Mouse (Mus musculus): ENCODE results near the gene Fggy. TPM values are rescaled to one million over a fixed set of nuclear protein-coding genes. Genes with fewer than 3 reads are reported as not detected.

Gene Fggy
- polyA plus RNA-seq, 2 experiments, result 14.9 to 19.3 TPM

DNA sequence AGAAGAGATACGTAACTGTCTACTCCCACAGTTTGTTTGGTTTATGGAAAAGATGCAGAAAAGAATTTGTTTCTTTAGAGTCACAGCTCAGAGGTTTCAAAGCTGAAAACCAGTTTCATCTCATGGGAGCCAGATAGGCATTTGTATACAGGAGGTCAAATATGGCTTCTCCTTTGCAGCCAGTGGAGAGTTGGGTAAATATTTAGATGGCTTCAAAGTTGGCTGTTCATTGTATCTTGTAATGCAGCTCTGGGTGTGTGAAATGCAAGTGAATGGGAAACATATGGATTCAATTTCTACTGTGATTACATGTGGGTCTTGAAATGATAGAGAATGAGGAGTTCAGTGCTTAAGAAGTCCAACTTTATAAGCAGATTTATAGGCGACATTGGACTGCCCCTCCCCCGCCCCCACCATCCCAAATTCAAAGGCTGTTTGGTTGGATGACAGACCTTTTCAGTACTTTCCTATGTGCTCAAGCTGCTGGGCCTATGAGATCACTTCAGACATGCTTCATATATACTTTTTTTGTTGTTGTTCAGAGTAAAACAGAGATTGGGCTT lies 234.7 kb downstream of the Fggy start:
- WGBS (ENCODE audit: insufficient replicate concordance), result 58% methylated on average over 3 of the region's 3 CpGs
- TF ChIP-seq CTCF (IDR thresholded peaks at IDR 0.05; ENCODE audit: low read depth) (no peak), EP300 (IDR thresholded peaks at IDR 0.05; ENCODE audit: low read depth) (no peak)
- ATAC-seq (ENCODE audit: insufficient read depth) (no peak), DNase-seq (ENCODE audit: low read depth in 3 of 3, low spot score in 3 of 3) (no peak)
- Histone ChIP-seq H3K27ac (no peak overlapping the region), H3K4me2 (ENCODE audit: low read depth) (no peak overlapping the region), H3K4me1 (replicated peaks; ENCODE audit: control insufficient read depth in 2 of 2, insufficient read depth in 2 of 2, low read length in 1 of 2) (peaks cover 0 to 8% of the 10 kb centered on the region in 2 experiments; a peak in 2 of 4 replicates), H3K9me3 (ENCODE audit: control insufficient read depth, low read length) (no peaks in the 10 kb centered on the region), H3K36me3 (replicated peaks; ENCODE audit: control insufficient read depth, insufficient read depth, low read depth) (no peaks in the 10 kb centered on the region), H3K4me3 (ENCODE audit: insufficient read depth in 1 of 2, low read depth in 2 of 2, low read length in 2 of 2) (no peak overlapping the region), H3K27me3 (ENCODE audit: control insufficient read depth, insufficient read depth, low read length) (no peaks in the 10 kb centered on the region), H3K9ac (replicated peaks) (no peak overlapping the region)

DNA sequence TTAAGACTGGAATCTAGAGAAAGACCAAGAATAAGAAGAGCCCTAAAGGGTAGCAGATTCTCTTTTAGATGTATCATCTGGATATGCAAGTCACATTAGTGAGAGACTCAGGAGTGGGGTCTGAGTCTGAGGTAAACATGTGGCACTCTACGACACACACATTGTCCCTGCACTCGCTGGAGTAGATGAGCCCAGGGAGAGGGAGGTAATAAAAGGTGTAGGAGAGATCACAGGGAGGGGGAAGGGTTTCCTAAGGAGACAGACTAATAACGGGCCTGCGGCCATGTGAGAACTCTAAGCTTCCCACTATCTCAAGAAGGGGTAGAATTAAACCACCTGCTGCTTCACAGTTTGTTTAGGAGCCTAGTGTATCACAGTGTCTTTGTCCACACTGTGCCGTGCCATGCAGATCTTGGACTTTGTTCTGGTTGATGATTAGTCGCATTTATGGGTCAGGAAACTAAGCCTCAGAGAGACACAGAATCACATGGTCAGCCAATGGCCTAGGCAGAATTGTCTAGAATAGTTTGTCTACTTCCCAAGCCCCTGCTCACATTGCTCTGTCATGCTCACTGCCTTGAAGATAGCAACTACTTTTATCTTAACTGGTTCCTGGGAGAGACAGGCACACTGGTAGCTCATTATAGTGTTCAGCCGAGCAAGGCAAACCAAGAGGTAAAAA lies 236.5 kb downstream of the Fggy start:
- Histone ChIP-seq H3K4me2 (ENCODE audit: low read depth) (no peak overlapping the region), H3K9ac (replicated peaks) (no peak overlapping the region), H3K4me3 (ENCODE audit: insufficient read depth in 1 of 2, low read depth in 2 of 2, low read length in 2 of 2) (no peak overlapping the region), H3K27ac (no peak overlapping the region), H3K9me3 (ENCODE audit: control insufficient read depth, low read length) (no peaks in the 10 kb centered on the region), H3K27me3 (ENCODE audit: control insufficient read depth, insufficient read depth, low read length) (no peaks in the 10 kb centered on the region), H3K4me1 (replicated peaks; ENCODE audit: control insufficient read depth in 2 of 2, insufficient read depth in 2 of 2, low read length in 1 of 2) (peaks cover 0 to 8% of the 10 kb centered on the region in 2 experiments; a peak in 2 of 4 replicates), H3K36me3 (replicated peaks; ENCODE audit: control insufficient read depth, insufficient read depth, low read depth) (no peaks in the 10 kb centered on the region)
- 43% methylated on average over 7 of the region's 7 CpGs for WGBS (ENCODE audit: insufficient replicate concordance)
- TF ChIP-seq CTCF (IDR thresholded peaks at IDR 0.05; ENCODE audit: low read depth), result no peak
- TF ChIP-seq EP300 (IDR thresholded peaks at IDR 0.05; ENCODE audit: low read depth), result no peak
- DNase-seq (ENCODE audit: low read depth in 3 of 3, low spot score in 3 of 3) (no peak), ATAC-seq (ENCODE audit: insufficient read depth) (no peak)

DNA sequence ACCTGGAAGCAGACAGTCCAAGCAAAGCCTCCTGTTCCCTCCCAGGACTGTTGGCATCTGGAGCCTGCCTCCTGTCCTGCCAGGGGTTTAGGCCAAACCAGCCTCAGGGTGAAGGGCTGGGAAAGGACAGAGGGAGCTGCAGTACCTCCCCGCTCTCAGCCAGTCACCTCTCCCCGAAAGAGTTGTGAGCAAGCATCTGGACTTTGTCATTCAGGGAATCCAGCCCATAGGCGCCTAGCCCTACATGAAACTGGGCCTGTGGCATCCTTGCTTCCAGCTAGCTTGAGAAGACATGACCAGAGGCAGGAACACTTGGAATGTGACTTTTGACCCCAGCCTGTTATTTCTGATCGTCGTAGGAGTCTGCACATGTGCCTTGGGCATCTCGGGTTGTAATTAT lies 237.3 kb downstream of the Fggy start:
- 66% methylated on average over 6 of the region's 6 CpGs for WGBS (ENCODE audit: insufficient replicate concordance)
- DNase-seq (ENCODE audit: low read depth in 3 of 3, low spot score in 3 of 3) (no peak), ATAC-seq (ENCODE audit: insufficient read depth) (no peak)
- H3K36me3 ChIP-seq (replicated peaks; ENCODE audit: control insufficient read depth, insufficient read depth, low read depth), result no peaks in the 10 kb centered on the region
- H3K4me3 ChIP-seq (ENCODE audit: insufficient read depth in 1 of 2, low read depth in 2 of 2, low read length in 2 of 2), result no peak overlapping the region
- no peak for TF ChIP-seq CTCF (IDR thresholded peaks at IDR 0.05; ENCODE audit: low read depth)
- no peak for TF ChIP-seq EP300 (IDR thresholded peaks at IDR 0.05; ENCODE audit: low read depth)
- H3K9me3 ChIP-seq (ENCODE audit: control insufficient read depth, low read length), result no peaks in the 10 kb centered on the region
- H3K27ac ChIP-seq, result no peak overlapping the region
- H3K4me1 ChIP-seq (replicated peaks; ENCODE audit: control insufficient read depth in 2 of 2, insufficient read depth in 2 of 2, low read length in 1 of 2), result peaks cover 0 to 8% of the 10 kb centered on the region in 2 experiments; a peak in 2 of 4 replicates
- H3K9ac ChIP-seq (replicated peaks), result no peak overlapping the region
- no peak overlapping the region for H3K4me2 ChIP-seq (ENCODE audit: low read depth)
- no peaks in the 10 kb centered on the region for H3K27me3 ChIP-seq (ENCODE audit: control insufficient read depth, insufficient read depth, low read length)

DNA sequence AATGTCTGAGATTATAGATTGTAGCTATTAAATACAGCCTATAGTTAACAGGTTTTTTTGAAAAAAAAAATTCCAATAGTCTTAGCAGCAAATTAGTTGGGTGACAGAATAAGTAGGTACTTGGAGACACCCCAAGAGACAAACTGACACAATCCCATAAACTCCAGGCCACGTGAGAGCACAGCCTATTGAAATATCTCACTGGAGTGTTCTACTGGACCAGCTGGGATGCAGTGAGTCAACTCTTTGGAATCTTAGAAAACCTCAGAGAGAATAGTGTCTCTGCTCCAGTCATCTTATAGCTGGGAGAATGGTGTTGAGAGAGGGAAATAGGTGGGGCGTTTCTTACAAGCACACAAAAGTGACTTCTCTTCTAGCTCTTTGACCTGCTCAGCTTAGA lies 238.0 kb downstream of the Fggy start:
- no peak overlapping the region for H3K4me3 ChIP-seq (ENCODE audit: insufficient read depth in 1 of 2, low read depth in 2 of 2, low read length in 2 of 2)
- H3K4me2 ChIP-seq (ENCODE audit: low read depth), result no peak overlapping the region
- no peak for TF ChIP-seq CTCF (IDR thresholded peaks at IDR 0.05; ENCODE audit: low read depth)
- no peak for TF ChIP-seq EP300 (IDR thresholded peaks at IDR 0.05; ENCODE audit: low read depth)
- ATAC-seq (ENCODE audit: insufficient read depth) (no peak), DNase-seq (ENCODE audit: low read depth in 3 of 3, low spot score in 3 of 3) (no peak)
- no peaks in the 10 kb centered on the region for H3K27me3 ChIP-seq (ENCODE audit: control insufficient read depth, insufficient read depth, low read length)
- peaks cover 0 to 8% of the 10 kb centered on the region in 2 experiments; a peak in 2 of 4 replicates for H3K4me1 ChIP-seq (replicated peaks; ENCODE audit: control insufficient read depth in 2 of 2, insufficient read depth in 2 of 2, low read length in 1 of 2)
- H3K9me3 ChIP-seq (ENCODE audit: control insufficient read depth, low read length), result no peaks in the 10 kb centered on the region
- no peak overlapping the region for H3K9ac ChIP-seq (replicated peaks)
- H3K36me3 ChIP-seq (replicated peaks; ENCODE audit: control insufficient read depth, insufficient read depth, low read depth), result no peaks in the 10 kb centered on the region
- H3K27ac ChIP-seq, result no peak overlapping the region
- 46% methylated on average over 2 of the region's 2 CpGs for WGBS (ENCODE audit: insufficient replicate concordance)

DNA sequence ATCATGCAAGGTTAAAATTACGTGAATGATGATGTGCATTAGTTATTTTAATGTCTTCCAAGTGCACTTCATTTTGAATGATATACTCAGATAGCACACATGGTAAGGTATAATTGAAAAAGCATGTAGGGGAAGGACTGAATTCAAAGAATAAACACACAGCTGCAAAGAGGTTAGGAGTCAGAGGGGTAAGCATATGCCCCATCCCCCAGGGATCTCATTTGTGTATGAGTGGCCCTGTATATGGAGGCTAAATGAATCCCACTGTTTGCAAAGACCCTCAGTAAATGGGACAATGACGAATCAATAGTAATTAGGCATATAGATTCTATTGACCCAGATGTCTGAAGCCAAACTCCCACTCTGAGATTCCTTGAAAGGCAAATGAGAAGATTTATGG lies 262.3 kb downstream of the Fggy start:
- Histone ChIP-seq H3K9me3 (ENCODE audit: control insufficient read depth, low read length) (no peaks in the 10 kb centered on the region), H3K4me3 (ENCODE audit: insufficient read depth in 1 of 2, low read depth in 2 of 2, low read length in 2 of 2) (no peak overlapping the region), H3K4me1 (replicated peaks; ENCODE audit: control insufficient read depth in 2 of 2, insufficient read depth in 2 of 2, low read length in 1 of 2) (no peaks in the 10 kb centered on the region), H3K36me3 (replicated peaks; ENCODE audit: control insufficient read depth, insufficient read depth, low read depth) (no peaks in the 10 kb centered on the region), H3K4me2 (ENCODE audit: low read depth) (no peak overlapping the region), H3K27me3 (ENCODE audit: control insufficient read depth, insufficient read depth, low read length) (no peaks in the 10 kb centered on the region), H3K9ac (replicated peaks) (no peak overlapping the region), H3K27ac (no peak overlapping the region)
- ATAC-seq (ENCODE audit: insufficient read depth) (no peak), DNase-seq (ENCODE audit: low read depth in 3 of 3, low spot score in 3 of 3) (no peak)
- WGBS (ENCODE audit: insufficient replicate concordance), result 65% methylated on average over 2 of the region's 2 CpGs
- TF ChIP-seq EP300 (IDR thresholded peaks at IDR 0.05; ENCODE audit: low read depth), result no peak
- no peak for TF ChIP-seq CTCF (IDR thresholded peaks at IDR 0.05; ENCODE audit: low read depth)

Data from liver, embryonic 14.5 days (tissue).